Mouse (Mus musculus): ENCODE results near the gene Scn5a. TPM values are rescaled to one million over a fixed set of nuclear protein-coding genes. Genes with fewer than 3 reads are reported as not detected.

Scn5a gene
- total RNA-seq, 2 experiments from 2014 or later = not detected

- no peak for ATAC-seq (replicated peaks; ENCODE audit: low FRiP score, poor library complexity, severe bottlenecking)
Measured at GRCm38 (mm10) chr9:119567800-119568199, 11.0 kb downstream of the Scn5a start.

GRCm38 (mm10) chr9:119566214-119566613 is 12.6 kb downstream of the Scn5a start:
- no peak for ATAC-seq (replicated peaks; ENCODE audit: low FRiP score, poor library complexity, severe bottlenecking)

- no peak for ATAC-seq (replicated peaks; ENCODE audit: low FRiP score, poor library complexity, severe bottlenecking)
Measured at GRCm38 (mm10) chr9:119564803-119565202, 14.0 kb downstream of the Scn5a start.

GRCm38 (mm10) chr9:119563617-119564016 is 15.2 kb downstream of the Scn5a start:
- ATAC-seq (replicated peaks; ENCODE audit: low FRiP score, poor library complexity, severe bottlenecking) = no peak

- no peak for ATAC-seq (replicated peaks; ENCODE audit: low FRiP score, poor library complexity, severe bottlenecking)
Measured at GRCm38 (mm10) chr9:119562256-119562655, 16.6 kb downstream of the Scn5a start.

GRCm38 (mm10) chr9:119561746-119562145 is 17.1 kb downstream of the Scn5a start:
- ATAC-seq (replicated peaks; ENCODE audit: low FRiP score, poor library complexity, severe bottlenecking) = no peak

GRCm38 (mm10) chr9:119559537-119560276 is 19.1 kb downstream of the Scn5a start:
- no peak for ATAC-seq (replicated peaks; ENCODE audit: low FRiP score, poor library complexity, severe bottlenecking)

- no peak for ATAC-seq (replicated peaks; ENCODE audit: low FRiP score, poor library complexity, severe bottlenecking)
Measured at GRCm38 (mm10) chr9:119558119-119558854, 20.5 kb downstream of the Scn5a start.

GRCm38 (mm10) chr9:119556043-119556442 is 22.8 kb downstream of the Scn5a start:
- no peak for ATAC-seq (replicated peaks; ENCODE audit: low FRiP score, poor library complexity, severe bottlenecking)

- ATAC-seq (replicated peaks; ENCODE audit: low FRiP score, poor library complexity, severe bottlenecking) = no peak
Measured at GRCm38 (mm10) chr9:119547528-119547927, 31.3 kb downstream of the Scn5a start.

GRCm38 (mm10) chr9:119547128-119547527 is 31.7 kb downstream of the Scn5a start:
- no peak for ATAC-seq (replicated peaks; ENCODE audit: low FRiP score, poor library complexity, severe bottlenecking)

GRCm38 (mm10) chr9:119540726-119541125 is 38.1 kb downstream of the Scn5a start:
- ATAC-seq (replicated peaks; ENCODE audit: low FRiP score, poor library complexity, severe bottlenecking) = no peak

GRCm38 (mm10) chr9:119537823-119538222 is 41.0 kb downstream of the Scn5a start:
- no peak for ATAC-seq (replicated peaks; ENCODE audit: low FRiP score, poor library complexity, severe bottlenecking)

- no peak for ATAC-seq (replicated peaks; ENCODE audit: low FRiP score, poor library complexity, severe bottlenecking)
Measured at GRCm38 (mm10) chr9:119531684-119532417, 47.0 kb downstream of the Scn5a start.

GRCm38 (mm10) chr9:119524511-119524910 is 54.3 kb downstream of the Scn5a start:
- ATAC-seq (replicated peaks; ENCODE audit: low FRiP score, poor library complexity, severe bottlenecking) = no peak

- ATAC-seq (replicated peaks; ENCODE audit: low FRiP score, poor library complexity, severe bottlenecking) = no peak
Measured at GRCm38 (mm10) chr9:119523301-119523700, 55.5 kb downstream of the Scn5a start.

GRCm38 (mm10) chr9:119519116-119519515 is 59.7 kb downstream of the Scn5a start:
- ATAC-seq (replicated peaks; ENCODE audit: low FRiP score, poor library complexity, severe bottlenecking) = no peak

GRCm38 (mm10) chr9:119518177-119518576 is 60.6 kb downstream of the Scn5a start:
- no peak for ATAC-seq (replicated peaks; ENCODE audit: low FRiP score, poor library complexity, severe bottlenecking)

- ATAC-seq (replicated peaks; ENCODE audit: low FRiP score, poor library complexity, severe bottlenecking) = no peak
Measured at GRCm38 (mm10) chr9:119517467-119517866, 61.3 kb downstream of the Scn5a start.

GRCm38 (mm10) chr9:119516815-119517214 is 62.0 kb downstream of the Scn5a start:
- ATAC-seq (replicated peaks; ENCODE audit: low FRiP score, poor library complexity, severe bottlenecking) = no peak

- ATAC-seq (replicated peaks; ENCODE audit: low FRiP score, poor library complexity, severe bottlenecking) = no peak
Measured at GRCm38 (mm10) chr9:119515454-119515853, 63.4 kb downstream of the Scn5a start.
